Mouse (Mus musculus) adrenal gland, postnatal 0 days (tissue): ENCODE results near the gene Zfp777. TPM values are rescaled to one million over a fixed set of nuclear protein-coding genes. Genes with fewer than 3 reads are reported as not detected.

Experiments used
- microRNA-seq: library from miRNA; unstranded; fragments of <30 nt; microRNA quantifications from one replicate; pipeline ENCODE4, GENCODE M21; 2016; ENCODE audit warnings: borderline replicate concordance; ENCODE audit not compliant: insufficient number of aligned reads
- polyA plus RNA-seq: library from polyadenylated mRNA; unstranded; fragments of >200 nt; fragmentation: Nextera tagmentation; extraction: Ambion mirVana; gene quantifications from 2 replicates; pipeline ENCODE4 v1.2.1, GENCODE M21; 2015

Zfp777 gene
- 3.8 and 5.8 TPM in 2 replicates for polyA plus RNA-seq

DNA sequence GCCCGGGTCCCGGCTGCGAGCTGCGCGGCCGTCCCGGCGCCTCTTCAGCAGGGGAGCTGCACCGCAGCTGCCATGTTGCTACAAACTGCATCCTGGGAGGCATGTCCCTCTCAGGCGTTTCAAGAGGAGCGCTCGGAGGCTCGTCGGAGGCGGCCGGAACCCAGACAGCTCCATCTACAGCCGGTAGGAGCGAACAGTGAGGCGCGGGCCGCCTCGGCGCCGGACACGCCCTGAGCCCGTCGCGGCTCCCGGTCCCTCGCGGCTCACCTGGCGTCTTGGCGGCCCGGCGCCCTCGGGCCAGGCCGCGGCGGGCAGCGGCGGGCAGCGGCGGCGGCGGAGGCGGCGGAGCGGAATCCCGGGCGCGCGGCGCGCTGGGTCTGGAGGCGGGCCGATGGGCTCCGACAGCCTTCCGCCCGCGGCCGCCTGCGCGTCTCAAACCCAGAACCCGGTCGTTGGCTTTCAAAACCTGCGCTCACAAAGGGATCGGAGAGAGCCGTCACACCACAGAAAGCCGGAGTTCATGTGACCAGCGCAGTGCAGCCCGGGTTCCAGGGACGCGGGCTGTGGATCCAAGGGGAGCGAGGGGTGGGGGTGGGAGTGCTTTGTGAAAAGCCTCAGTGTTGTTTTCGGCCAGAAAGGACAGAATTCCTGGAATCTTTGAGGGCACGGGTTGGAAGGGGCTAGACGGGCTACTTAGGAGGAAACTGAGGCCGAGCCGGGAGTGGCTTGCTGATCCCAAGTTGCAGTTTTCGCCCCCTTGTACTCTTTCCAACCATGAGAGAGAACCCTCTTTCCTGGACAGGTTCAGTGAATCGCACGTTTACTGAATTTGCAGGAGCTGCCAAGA lies at the start of gene Zfp777:
TSS of gene Zfp777 (minus strand) at position 486 of the 847 bp plus-strand sequence.

DNA sequence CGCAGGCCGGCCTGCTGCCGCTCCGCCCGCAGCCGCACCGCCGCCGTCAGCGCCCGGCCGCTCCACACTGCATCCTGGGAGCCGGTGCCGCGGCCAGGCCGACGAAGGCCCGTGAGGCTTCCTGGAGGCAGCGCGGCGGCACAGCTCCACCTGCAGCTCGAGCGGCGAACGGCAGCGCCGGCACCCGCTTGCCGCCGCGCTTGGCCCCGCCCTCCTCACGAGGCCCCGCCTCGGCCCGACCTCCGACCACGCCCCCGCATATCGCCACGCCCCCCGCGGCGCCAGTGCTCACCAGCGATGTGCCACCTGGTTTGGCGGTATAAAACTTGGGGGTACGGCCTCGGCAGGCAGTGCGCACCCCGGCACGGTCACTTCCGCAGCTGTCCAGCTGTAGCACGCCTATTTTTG lies 37.8 kb upstream of the Zfp777 start, which contains the start of gene Zfp746:
TSS of gene Zfp746 (minus strand) at position 123 of the 408 bp plus-strand sequence.

Small RNA genes lying within 50 kb of the gene (microRNA-seq; reads per million reads assigned to microRNA genes)
- not detected for gene Gm24563

Other genes with a start within 250 kb of the Zfp777 start
- 100 and 130 TPM in 2 replicates for gene Pdia4, start 235.5 kb downstream of the Zfp777 start, polyA plus RNA-seq
- gene Zfp786, start 218.0 kb downstream of the Zfp777 start, polyA plus RNA-seq = 1.5 and 2.2 TPM in 2 replicates
- 5.0 and 7.5 TPM in 2 replicates for gene Zfp398, start 213.2 kb downstream of the Zfp777 start, polyA plus RNA-seq
- gene Zfp282, start 171.7 kb downstream of the Zfp777 start, polyA plus RNA-seq = 10.4 and 10.5 TPM in 2 replicates
- 11.0 and 12.1 TPM in 2 replicates for gene Zfp212, start 128.4 kb downstream of the Zfp777 start, polyA plus RNA-seq
- 7.2 and 8.9 TPM in 2 replicates for gene Zfp956, start 95.5 kb downstream of the Zfp777 start, polyA plus RNA-seq
- gene Zfp746, start 37.7 kb upstream of the Zfp777 start, polyA plus RNA-seq = 13.9 and 14.4 TPM in 2 replicates